Comparison of ENCODE assay signal across 17 mouse cellular contexts in the genomic region with DNA sequence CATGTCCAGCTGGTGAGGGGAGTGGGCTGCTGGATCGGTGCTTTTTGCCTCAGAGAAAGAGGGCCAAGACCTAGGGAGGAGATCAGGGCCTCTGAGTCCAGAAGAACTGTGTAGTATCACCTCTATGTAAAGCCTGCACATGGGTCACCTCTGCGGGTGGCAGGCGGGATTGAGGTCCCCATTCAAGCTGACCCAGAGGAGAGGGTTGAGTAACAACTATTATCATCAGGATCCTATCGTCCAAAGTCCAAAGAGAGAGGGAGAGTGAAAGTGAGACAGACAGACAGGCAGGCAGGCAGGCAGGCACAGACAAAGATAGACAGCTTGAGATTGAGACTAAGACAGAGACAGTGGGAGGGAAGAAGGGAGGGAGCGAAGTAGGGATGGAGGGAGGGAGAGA. TPM values are rescaled to one million over a fixed set of nuclear protein-coding genes. Genes with fewer than 3 reads are reported as not detected.
"Had no signal": no experiment of that assay in that cellular context is flagged by ENCODE, and none has a peak within 500 bp of the region (broad histone marks: within the 10 kb centered on the region; RNA-seq: fewer than 3 reads in every experiment).

No protein-coding gene starts in this region.

- H3K27me3 ChIP-seq: lung, embryonic 15.5 days had no signal

- H3K4me1 ChIP-seq: neural tube, embryonic 13.5 days had no signal

- ATAC-seq: midbrain, embryonic 16.5 days had no signal

- DNase-seq: left cerebral cortex, postnatal 4 days; lung, postnatal 14 days; retina, postnatal 1 day; right cerebral cortex, postnatal 4 days; spleen, adult 18-20 months; thymus, adult 18-20 months; thymus, postnatal 14 days had no signal

- H3K9me3 ChIP-seq: liver, embryonic 15.5 days; lung, embryonic 15.5 days; midbrain, embryonic 12.5 days had no signal

- H3K36me3 ChIP-seq: limb, embryonic 13.5 days; liver, embryonic 15.5 days; lung, embryonic 15.5 days; midbrain, embryonic 12.5 days; neural tube, embryonic 13.5 days had no signal

- H3K27ac ChIP-seq: limb, embryonic 13.5 days; liver, embryonic 15.5 days; lung, embryonic 15.5 days; macrophage; midbrain, embryonic 12.5 days; neural tube, embryonic 13.5 days had no signal

- H3K9ac ChIP-seq: limb, embryonic 13.5 days; liver, embryonic 15.5 days; lung, embryonic 15.5 days; midbrain, embryonic 12.5 days; neural tube, embryonic 13.5 days had no signal

- H3K4me3 ChIP-seq: limb, embryonic 13.5 days; liver, embryonic 15.5 days; lung, embryonic 15.5 days; megakaryocyte, embryonic 14.5 days; midbrain, embryonic 12.5 days; neural tube, embryonic 13.5 days had no signal

- H3K4me2 ChIP-seq: limb, embryonic 13.5 days; liver, embryonic 15.5 days; lung, embryonic 15.5 days; midbrain, embryonic 12.5 days; neural tube, embryonic 13.5 days had no signal

RNA-seq across cellular contexts. Expression of a gene that starts 0.4 kb away (rescaled TPM):
- polyA plus RNA-seq: large intestine, adult 2 months; limb, embryonic 13.5 days; liver, embryonic 15.5 days; macrophage; midbrain, embryonic 12.5 days; midbrain, embryonic 16.5 days; neural tube, embryonic 13.5 days had no signal

RNA-seq across cellular contexts. Expression of a gene that starts 19.2 kb away (rescaled TPM):
- polyA plus RNA-seq: large intestine, adult 2 months; liver, embryonic 15.5 days; lung, embryonic 15.5 days; macrophage; midbrain, embryonic 12.5 days; neural tube, embryonic 13.5 days; stomach, embryonic 14.5 days had no signal

RNA-seq across cellular contexts. Expression of a gene that starts 32.1 kb away (rescaled TPM):
- polyA plus RNA-seq: large intestine, adult 2 months; liver, embryonic 15.5 days; lung, embryonic 15.5 days; macrophage; midbrain, embryonic 16.5 days; stomach, embryonic 14.5 days had no signal
